In the genomic region with DNA sequence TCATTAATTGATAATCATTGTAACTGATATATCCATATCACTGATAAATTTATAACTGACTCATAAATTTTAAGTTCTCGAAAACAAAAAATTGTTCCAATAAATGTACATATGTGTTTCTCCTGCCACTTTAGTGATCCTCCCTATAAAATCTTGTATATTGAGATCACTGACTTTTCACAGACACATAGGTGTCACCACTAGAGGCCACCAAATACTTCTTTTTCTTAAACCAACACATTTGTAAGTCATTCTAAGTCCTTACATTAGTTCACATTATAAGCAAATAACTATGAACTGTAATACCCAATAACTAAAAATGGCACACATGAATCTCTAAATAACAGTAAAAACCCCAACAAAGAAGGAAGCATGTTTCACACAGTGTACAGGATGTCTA, we compare ENCODE assay signal across 10 mouse cellular contexts.
DNase-seq lines count a peak whose midpoint lies in the region; ATAC-seq and TF ChIP-seq lines count a peak whose summit lies in the region.
"Had no signal": no experiment of that assay in that cellular context is flagged by ENCODE, and none has a peak within 500 bp of the region (broad histone marks: within the 10 kb centered on the region; RNA-seq: fewer than 3 reads in every experiment).

No protein-coding gene starts in this region.

- no peak overlapping the region for H3K27ac ChIP-seq in cerebellum, adult 2 months (ENCODE audit: insufficient read depth, low read length)
- no peak overlapping the region for H3K27ac ChIP-seq in intestine, postnatal 0 days (ENCODE audit: low read depth, low read length)
- H3K27ac ChIP-seq in intestine, embryonic 16.5 days (ENCODE audit: low read length), result no peak overlapping the region
- H3K27ac ChIP-seq: kidney, embryonic 15.5 days had no signal

- no peak overlapping the region for H3K4me2 ChIP-seq in intestine, postnatal 0 days (replicated peaks; ENCODE audit: low read depth)
- no peak overlapping the region for H3K4me2 ChIP-seq in intestine, embryonic 16.5 days (ENCODE audit: low read depth, low read length)
- H3K4me2 ChIP-seq: kidney, embryonic 15.5 days had no signal

- no peaks in the 10 kb centered on the region for H3K36me3 ChIP-seq in intestine, postnatal 0 days (ENCODE audit: control insufficient read depth, insufficient read depth)
- H3K36me3 ChIP-seq in intestine, embryonic 16.5 days (ENCODE audit: control insufficient read depth, insufficient read depth, low read length), result no peaks in the 10 kb centered on the region
- H3K36me3 ChIP-seq: kidney, embryonic 15.5 days had no signal

- peak; percentile 35; the same call in 1 of the 2 replicates for TF ChIP-seq CTCF in cerebellum, adult 2 months (IDR thresholded peaks at IDR 0.05; ENCODE audit: borderline replicate concordance, insufficient read depth, low read depth, low read length)
- TF ChIP-seq CTCF in intestine, postnatal 0 days (IDR thresholded peaks at IDR 0.05; ENCODE audit: low read depth), result peak; percentile 72

- WGBS in cerebellum, adult 2 months, result 93% methylated on average over 1 of the region's 1 CpGs
- WGBS in intestine, postnatal 0 days, result 89% methylated on average over 1 of the region's 1 CpGs
- WGBS in intestine, embryonic 16.5 days, result 84% methylated on average over 1 of the region's 1 CpGs

- H3K4me1 ChIP-seq in cerebellum, adult 2 months (ENCODE audit: control insufficient read depth, insufficient read depth, low read length), result no peaks in the 10 kb centered on the region
- H3K4me1 ChIP-seq in intestine, postnatal 0 days (replicated peaks; ENCODE audit: control insufficient read depth, insufficient read depth, low read length), result no peaks in the 10 kb centered on the region
- no peaks in the 10 kb centered on the region for H3K4me1 ChIP-seq in intestine, embryonic 16.5 days (ENCODE audit: control insufficient read depth, insufficient read depth, low read length)

- no peak for TF ChIP-seq POLR2A in cerebellum, adult 2 months (IDR thresholded peaks at IDR 0.05; ENCODE audit: borderline replicate concordance, insufficient read depth, low read length)

- no peaks in the 10 kb centered on the region for H3K9me3 ChIP-seq in intestine, postnatal 0 days (ENCODE audit: control insufficient read depth)
- H3K9me3 ChIP-seq in intestine, embryonic 16.5 days (ENCODE audit: control insufficient read depth, low read length), result no peaks in the 10 kb centered on the region
- H3K9me3 ChIP-seq: kidney, embryonic 15.5 days had no signal

- no peak for ATAC-seq in intestine, postnatal 0 days
- no peak for ATAC-seq in intestine, embryonic 16.5 days

- no peaks in the 10 kb centered on the region for H3K27me3 ChIP-seq in cerebellum, adult 2 months (ENCODE audit: control insufficient read depth, insufficient read depth, low read length)
- no peaks in the 10 kb centered on the region for H3K27me3 ChIP-seq in intestine, postnatal 0 days (replicated peaks; ENCODE audit: control insufficient read depth, insufficient read depth, low read length)
- H3K27me3 ChIP-seq in intestine, embryonic 16.5 days (replicated peaks; ENCODE audit: control insufficient read depth, insufficient read depth, low read length), result no peaks in the 10 kb centered on the region
- H3K27me3 ChIP-seq: kidney, embryonic 15.5 days had no signal

- H3K4me3 ChIP-seq in cerebellum, adult 2 months (replicated peaks; ENCODE audit: insufficient read depth, low read depth, low read length), result no peak overlapping the region
- H3K4me3 ChIP-seq in intestine, postnatal 0 days (ENCODE audit: low read depth, low read length), result no peak overlapping the region
- H3K4me3 ChIP-seq in intestine, embryonic 16.5 days (ENCODE audit: low read length), result no peak overlapping the region
- H3K4me3 ChIP-seq: kidney, embryonic 15.5 days had no signal

- H3K9ac ChIP-seq in intestine, postnatal 0 days (ENCODE audit: low read depth, low read length), result no peak overlapping the region
- no peak overlapping the region for H3K9ac ChIP-seq in intestine, embryonic 16.5 days (ENCODE audit: low read depth, low read length)
- H3K9ac ChIP-seq: kidney, embryonic 15.5 days had no signal

- DNase-seq in cerebellum, adult 2 months, result peak in 1 of 2 experiments; percentile 50
- DNase-seq in cerebellum, adult 11-12 months, result no peak
- DNase-seq in thymus, postnatal 0 days (ENCODE audit: low spot score), result peak; percentile 11
- no peak for DNase-seq in thymus, adult 18-20 months
- DNase-seq in ovary, adult 18-20 months (ENCODE audit: low spot score), result no peak
- DNase-seq in adrenal gland, postnatal 4 days (ENCODE audit: low spot score in 2 of 2), result no peak
- DNase-seq: heart, adult 11 months had no signal
